Mouse (Mus musculus): ENCODE measurements around the gene Zkscan8. TPM values are rescaled to one million over a fixed set of nuclear protein-coding genes. Genes with fewer than 3 reads are reported as not detected.

Gene Zkscan8
- polyA plus RNA-seq, 1 experiment from 2014 or later = 4.1 TPM

Other genes with a start within 250 kb of the Zkscan8 start
- not detected in 2 replicates for gene Gpx5, start 238.4 kb downstream of the Zkscan8 start, polyA plus RNA-seq (2015; fragmentation: Nextera tagmentation; extraction: Ambion mirVana)
- 0.54 TPM in 1 of 2 replicates, not detected in the other for gene Gpx6, start 219.0 kb downstream of the Zkscan8 start, polyA plus RNA-seq (2015; fragmentation: Nextera tagmentation; extraction: Ambion mirVana)
- not detected in 2 replicates for gene Olfr1367, start 184.2 kb downstream of the Zkscan8 start, polyA plus RNA-seq (2015; fragmentation: Nextera tagmentation; extraction: Ambion mirVana)
- 11.5 and 13.5 TPM in 2 replicates for gene Zscan12, start 168.3 kb downstream of the Zkscan8 start, polyA plus RNA-seq (2015; fragmentation: Nextera tagmentation; extraction: Ambion mirVana)
- 64.5 and 73.5 TPM in 2 replicates for gene Zkscan3, start 128.4 kb downstream of the Zkscan8 start, polyA plus RNA-seq (2015; fragmentation: Nextera tagmentation; extraction: Ambion mirVana)
- gene Pgbd1, start 90.1 kb downstream of the Zkscan8 start, polyA plus RNA-seq (2015; fragmentation: Nextera tagmentation; extraction: Ambion mirVana) = 4.6 and 4.8 TPM in 2 replicates
- 21.5 and 23.4 TPM in 2 replicates for gene Zscan26, start 77.4 kb downstream of the Zkscan8 start, polyA plus RNA-seq (2015; fragmentation: Nextera tagmentation; extraction: Ambion mirVana)
- gene Nkapl, start 62.6 kb downstream of the Zkscan8 start, polyA plus RNA-seq (2015; fragmentation: Nextera tagmentation; extraction: Ambion mirVana) = 3.8 and 4.5 TPM in 2 replicates
- gene Zkscan4, start 52.2 kb downstream of the Zkscan8 start, polyA plus RNA-seq (2015; fragmentation: Nextera tagmentation; extraction: Ambion mirVana) = 12.0 and 13.2 TPM in 2 replicates
- not detected in 2 replicates for gene Gm10065, start 51.7 kb downstream of the Zkscan8 start, polyA plus RNA-seq (2015; fragmentation: Nextera tagmentation; extraction: Ambion mirVana)
- gene AK157302, start 35.9 kb downstream of the Zkscan8 start, polyA plus RNA-seq (2015; fragmentation: Nextera tagmentation; extraction: Ambion mirVana) = 0.43 and 0.56 TPM in 2 replicates
- gene Gm11273, start 29.7 kb downstream of the Zkscan8 start, polyA plus RNA-seq (2015; fragmentation: Nextera tagmentation; extraction: Ambion mirVana) = 4.3 and 7.3 TPM in 2 replicates
- gene Olfr1366, start 11.7 kb upstream of the Zkscan8 start, polyA plus RNA-seq (2015; fragmentation: Nextera tagmentation; extraction: Ambion mirVana) = 0.09 and 0.15 TPM in 2 replicates
- gene Olfr1535, start 28.8 kb upstream of the Zkscan8 start, polyA plus RNA-seq (2015; fragmentation: Nextera tagmentation; extraction: Ambion mirVana) = not detected in 2 replicates
- not detected in 2 replicates for gene Olfr1364, start 50.6 kb upstream of the Zkscan8 start, polyA plus RNA-seq (2015; fragmentation: Nextera tagmentation; extraction: Ambion mirVana)
- not detected in 2 replicates for gene Olfr1362, start 82.9 kb upstream of the Zkscan8 start, polyA plus RNA-seq (2015; fragmentation: Nextera tagmentation; extraction: Ambion mirVana)
- gene Olfr11, start 111.4 kb upstream of the Zkscan8 start, polyA plus RNA-seq (2015; fragmentation: Nextera tagmentation; extraction: Ambion mirVana) = 0.07 TPM in 1 of 2 replicates, not detected in the other
- not detected in 2 replicates for gene Olfr1361, start 132.3 kb upstream of the Zkscan8 start, polyA plus RNA-seq (2015; fragmentation: Nextera tagmentation; extraction: Ambion mirVana)
- gene Olfr1360, start 146.3 kb upstream of the Zkscan8 start, polyA plus RNA-seq (2015; fragmentation: Nextera tagmentation; extraction: Ambion mirVana) = not detected in 2 replicates
- gene Olfr1359, start 167.0 kb upstream of the Zkscan8 start, polyA plus RNA-seq (2015; fragmentation: Nextera tagmentation; extraction: Ambion mirVana) = not detected in 2 replicates
- not detected in 2 replicates for gene Hist1h2bl, start 185.0 kb upstream of the Zkscan8 start, polyA plus RNA-seq (2015; fragmentation: Nextera tagmentation; extraction: Ambion mirVana)
- 3.5 and 9.7 TPM in 2 replicates for gene Hist1h2ai, start 185.3 kb upstream of the Zkscan8 start, polyA plus RNA-seq (2015; fragmentation: Nextera tagmentation; extraction: Ambion mirVana)
- 3.4 TPM in 1 of 2 replicates, not detected in the other for gene Hist1h3h, start 186.5 kb upstream of the Zkscan8 start, polyA plus RNA-seq (2015; fragmentation: Nextera tagmentation; extraction: Ambion mirVana)
- gene Hist1h2bm, start 190.9 kb upstream of the Zkscan8 start, polyA plus RNA-seq (2015; fragmentation: Nextera tagmentation; extraction: Ambion mirVana) = 1.2 and 1.4 TPM in 2 replicates
- gene Hist1h4j, start 203.9 kb upstream of the Zkscan8 start, polyA plus RNA-seq (2015; fragmentation: Nextera tagmentation; extraction: Ambion mirVana) = 0.40 and 0.80 TPM in 2 replicates
- 2.7 TPM in 1 of 2 replicates, not detected in the other for gene Hist1h4k, start 219.4 kb upstream of the Zkscan8 start, polyA plus RNA-seq (2015; fragmentation: Nextera tagmentation; extraction: Ambion mirVana)
- 4.9 and 5.7 TPM in 2 replicates for gene Hist1h2ak, start 222.7 kb upstream of the Zkscan8 start, polyA plus RNA-seq (2015; fragmentation: Nextera tagmentation; extraction: Ambion mirVana)
- 1.1 TPM in 1 of 2 replicates, not detected in the other for gene Hist1h2bn, start 223.0 kb upstream of the Zkscan8 start, polyA plus RNA-seq (2015; fragmentation: Nextera tagmentation; extraction: Ambion mirVana)
- gene Hist1h1b, start 249.5 kb upstream of the Zkscan8 start, polyA plus RNA-seq (2015; fragmentation: Nextera tagmentation; extraction: Ambion mirVana) = 0.69 and 2.4 TPM in 2 replicates